Mouse (Mus musculus) liver, postnatal 0 days (tissue): ENCODE data around the gene Tia1.

Experiments
- CTCF ChIP-seq: sonication (generic); IDR thresholded peaks from 2 replicates; pipeline ENCODE4 v1.5.1; 2016; ENCODE audit warnings: antibody characterized with exemption, low read depth
- EP300 ChIP-seq: IDR thresholded peaks from 2 replicates; pipeline ENCODE4 v1.6.1; 2016; ENCODE audit warnings: antibody characterized with exemption, low read depth, mild to moderate bottlenecking

GRCm38 (mm10) chr6:86473077-86473476 is 69.1 kb downstream of the Tia1 start:
- TF ChIP-seq CTCF (no peak), EP300 (no peak)
